Mouse (Mus musculus) megakaryocyte-erythroid progenitor cell, adult 5-6 weeks (primary cell): Measurements from ENCODE around the gene Tnp2. TPM values are rescaled to one million over a fixed set of nuclear protein-coding genes. Genes with fewer than 3 reads are reported as not detected.
A peak's percentile ranks its signal among the peaks of the same experiment; 100 is the strongest.
"Not testable (repeated sequence)": the region's sequence is repeated elsewhere in the genome, so short reads cannot be mapped to it uniquely, and the experiment has no call there.

Experiments
- ATAC-seq: replicated peaks from 2 replicates; pipeline ENCODE4 v1.8.0; 2016; ENCODE audit warnings: mild to moderate bottlenecking, inconsistent platforms; ENCODE audit not compliant: severe bottlenecking, poor library complexity, low FRiP score, low TSS enrichment
- total RNA-seq, 2 experiments: library from RNA; stranded (forward) in 1 of 2; stranded (reverse) in 1 of 2; fragments of 200-1000, 215-1000 nt in 1 of 2; fragments of >200 nt in 1 of 2; fragmentation: Nextera tagmentation in 1 of 2; gene quantifications; 2 replicates each; pipeline ENCODE4 v1.2.3; 2014 to 2017

Tnp2 gene
- not detected in 2 replicates for total RNA-seq (2014; fragmentation: Nextera tagmentation)
- not detected in 2 replicates for total RNA-seq (2017)

DNA sequence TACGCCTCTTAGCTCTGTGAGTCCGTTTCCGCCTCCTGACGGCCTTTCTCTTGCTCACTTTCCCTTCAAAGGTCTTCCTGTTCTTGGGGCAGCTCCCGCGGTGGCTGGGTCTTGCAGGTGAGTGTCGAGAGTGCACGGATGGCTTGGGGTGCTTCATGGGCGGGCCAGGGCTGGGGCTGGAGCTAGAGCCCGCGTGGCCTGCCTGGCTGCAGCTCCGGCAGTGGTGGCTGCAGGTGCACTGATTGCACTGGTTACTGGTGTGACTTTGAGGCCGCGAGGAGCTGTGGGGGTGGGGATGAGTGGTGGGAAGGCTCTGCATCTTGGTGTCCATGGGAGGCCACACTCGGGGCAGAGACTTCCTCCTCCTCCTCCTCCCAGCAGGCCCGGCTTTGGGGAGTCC, at the start of gene Tnp2:
Tnp2 (minus strand) TSS at position 390 of the 400 bp plus-strand sequence.
- no peak for ATAC-seq

DNA sequence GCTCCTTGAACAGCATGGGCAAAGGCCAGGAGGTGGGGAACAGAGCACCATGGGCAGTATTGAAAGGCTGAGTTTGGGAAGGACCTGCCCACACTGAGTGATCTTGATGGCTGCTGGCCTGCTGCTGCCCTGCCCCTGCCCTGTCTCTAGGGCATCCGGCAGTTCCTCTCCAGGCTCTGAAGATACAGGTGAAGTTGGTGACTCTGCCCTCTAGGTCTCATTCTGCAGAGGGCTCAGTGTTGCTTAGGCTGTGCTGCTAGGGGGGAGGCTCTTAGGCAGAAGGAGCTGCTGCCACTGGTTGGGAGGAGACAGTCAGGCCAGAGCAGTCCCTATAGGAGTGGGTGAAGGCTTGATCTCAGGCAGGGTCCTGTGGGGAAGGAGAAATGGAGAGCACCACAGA, 49.4 kb upstream of the Tnp2 start:
- no peak for ATAC-seq

DNA sequence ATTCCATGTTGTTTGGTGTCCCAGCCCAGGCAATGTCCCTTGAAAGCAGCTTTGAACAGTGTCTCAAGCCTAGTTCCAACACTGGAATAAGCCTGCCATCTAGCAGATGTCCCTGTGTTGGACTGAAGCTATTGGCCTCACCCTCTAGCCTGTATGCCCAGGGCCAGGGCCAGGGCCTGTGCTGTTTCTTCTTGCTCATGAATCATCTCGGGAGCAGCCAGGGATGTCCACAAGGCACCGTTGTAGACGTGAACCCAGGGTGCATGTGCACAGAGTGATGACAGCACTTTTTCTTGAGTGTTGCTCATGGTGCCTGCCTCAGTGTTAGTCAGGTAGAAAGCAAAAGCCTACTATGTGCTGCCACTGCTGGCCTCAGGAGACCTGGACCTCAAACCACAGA, 48.8 kb upstream of the Tnp2 start:
- ATAC-seq, result no peak

DNA sequence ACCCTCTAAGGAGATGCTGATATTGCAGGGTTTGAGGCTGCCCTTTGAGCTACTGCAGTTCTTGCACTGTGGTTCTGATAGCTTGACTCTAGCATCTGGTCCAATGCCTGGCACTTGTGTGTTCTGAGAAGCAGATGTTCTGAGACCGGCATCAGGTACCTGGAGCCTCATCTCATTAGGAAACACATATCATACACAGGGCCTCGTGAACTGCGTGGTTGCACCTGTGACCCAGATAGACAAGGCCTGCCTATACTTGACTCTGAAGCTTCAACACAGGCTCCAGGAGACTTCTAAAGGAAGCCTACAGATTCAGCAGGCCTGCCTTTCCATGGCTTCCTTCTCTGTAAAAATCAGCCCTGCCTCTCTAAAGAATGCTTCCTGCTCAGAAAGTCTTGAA, 47.9 kb upstream of the Tnp2 start:
- ATAC-seq, result no peak

DNA sequence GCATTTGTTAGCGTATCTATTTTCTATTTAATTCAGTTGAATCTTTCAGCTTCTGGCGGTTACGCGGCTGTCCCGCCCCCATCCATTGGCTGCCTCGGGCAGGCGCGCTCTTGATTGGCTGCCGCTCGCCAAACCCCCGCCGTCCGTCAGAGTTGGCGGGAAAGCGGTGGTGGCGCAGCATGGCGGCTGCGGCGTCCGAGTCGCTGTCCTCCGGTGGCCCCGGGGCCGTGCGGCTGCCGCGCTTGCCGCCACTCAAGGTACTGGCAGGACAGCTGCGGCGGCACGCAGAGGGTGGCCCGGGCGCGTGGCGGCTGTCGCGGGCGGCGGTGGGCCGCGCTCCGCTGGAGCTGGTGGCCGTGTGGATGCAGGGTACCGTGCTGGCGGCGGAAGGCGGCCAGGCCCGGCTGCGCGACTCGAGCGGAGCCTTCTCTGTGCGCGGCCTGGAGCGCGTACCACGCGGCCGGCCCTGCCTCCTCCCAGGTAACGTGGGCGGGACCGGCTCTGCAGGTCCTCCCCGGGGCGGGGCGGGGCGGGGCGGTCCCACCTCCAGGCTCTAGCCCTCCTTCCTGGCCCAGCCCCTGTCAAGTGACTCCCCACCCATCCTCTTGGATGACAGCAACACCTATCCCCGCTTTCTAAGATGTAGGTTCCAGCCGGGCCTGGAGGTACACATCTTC, 46.6 kb upstream of the Tnp2 start, which contains the start of gene Rmi2:
Rmi2 (plus strand) TSS at position 149 of the 677 bp plus-strand sequence.
- ATAC-seq, result peak; percentile 94

DNA sequence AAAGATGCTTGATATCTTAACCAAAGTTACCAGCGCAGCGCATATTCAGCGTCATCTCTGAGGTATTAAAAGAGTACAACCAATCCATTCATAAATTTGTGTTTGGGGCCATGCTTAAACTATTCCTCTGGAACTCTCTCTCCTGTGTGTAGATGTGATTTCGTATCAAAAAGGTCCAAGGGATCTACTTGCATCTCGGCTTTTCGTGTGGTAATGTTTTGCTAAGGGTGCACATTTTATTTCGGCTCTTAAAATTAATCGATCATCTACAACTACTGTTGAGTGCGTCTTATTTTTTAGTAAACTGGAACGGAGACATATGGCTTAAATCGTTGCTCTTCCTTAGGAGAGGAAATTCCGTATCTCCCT, 46.1 kb upstream of the Tnp2 start:
- ATAC-seq, result peak; percentile 13; the same call in 1 of the 2 replicates

DNA sequence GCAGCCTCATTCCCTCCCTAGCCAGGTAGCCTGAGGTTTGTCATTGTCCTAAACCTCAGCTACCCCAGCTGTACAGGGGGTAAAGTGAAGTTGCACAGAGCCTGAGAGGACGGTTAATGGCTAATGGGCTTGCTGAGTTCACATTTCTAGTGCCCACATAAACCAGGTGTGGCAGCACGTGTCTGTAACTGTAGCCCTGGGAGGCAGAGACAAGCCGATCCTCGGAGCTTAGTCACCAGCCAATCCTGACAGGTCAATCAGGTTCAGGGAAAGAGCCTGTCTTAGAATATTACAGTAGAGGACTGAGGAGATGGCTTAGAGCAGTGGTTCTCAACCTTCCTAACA, 40.0 kb upstream of the Tnp2 start:
- no peak for ATAC-seq

DNA sequence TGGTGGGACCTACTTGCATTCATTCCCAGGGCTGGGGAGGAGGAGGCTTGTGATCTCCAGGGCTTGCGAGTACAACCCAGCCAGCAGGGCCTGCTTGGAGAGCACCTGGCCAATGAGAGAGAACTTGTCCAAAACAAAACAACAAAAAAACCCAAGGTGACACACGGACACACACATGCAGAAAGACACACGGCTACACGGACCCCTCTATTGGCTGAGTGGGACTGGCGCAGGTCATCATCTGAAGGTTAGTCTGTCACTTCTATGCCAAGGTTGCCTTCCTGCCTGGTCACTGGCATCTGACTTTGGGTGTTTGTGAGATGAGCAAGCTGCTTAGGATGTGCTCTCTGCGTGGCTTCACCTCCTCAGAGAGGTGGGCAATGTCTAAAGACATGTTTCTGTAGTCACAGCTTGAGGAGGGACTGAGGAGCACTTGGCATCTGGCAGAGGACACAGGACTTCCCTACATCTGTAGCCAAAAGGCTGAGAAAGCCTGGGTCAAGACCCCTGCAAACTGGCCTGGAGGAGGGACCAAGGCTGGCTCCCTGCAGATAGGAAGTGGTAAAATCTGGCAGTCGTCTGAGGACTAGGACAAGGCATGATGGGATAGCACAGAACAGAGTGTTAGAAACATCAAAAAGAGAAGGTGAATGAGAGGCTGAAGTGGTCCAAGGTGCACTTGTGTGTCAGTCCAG, 39.5 kb upstream of the Tnp2 start:
- ATAC-seq, result no peak

DNA sequence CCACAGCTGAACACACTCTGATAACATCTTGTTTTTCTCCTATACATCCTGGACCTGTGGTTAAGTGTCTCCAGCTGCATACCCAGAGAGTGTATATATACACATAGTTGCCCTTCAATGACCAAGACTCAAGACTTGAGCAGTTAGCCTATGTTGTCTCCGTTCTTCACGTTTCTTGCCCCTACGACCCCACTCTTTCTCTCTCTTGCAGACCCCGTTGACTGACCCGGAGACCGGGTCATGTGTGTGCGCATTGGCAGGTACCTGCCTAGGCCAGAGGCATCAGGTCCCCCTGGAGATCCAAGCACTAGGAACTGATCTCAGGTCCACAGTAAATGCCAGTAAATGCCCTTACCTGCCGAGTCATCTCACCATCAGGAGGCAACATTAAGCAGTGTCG, 38.8 kb upstream of the Tnp2 start:
- no peak for ATAC-seq

DNA sequence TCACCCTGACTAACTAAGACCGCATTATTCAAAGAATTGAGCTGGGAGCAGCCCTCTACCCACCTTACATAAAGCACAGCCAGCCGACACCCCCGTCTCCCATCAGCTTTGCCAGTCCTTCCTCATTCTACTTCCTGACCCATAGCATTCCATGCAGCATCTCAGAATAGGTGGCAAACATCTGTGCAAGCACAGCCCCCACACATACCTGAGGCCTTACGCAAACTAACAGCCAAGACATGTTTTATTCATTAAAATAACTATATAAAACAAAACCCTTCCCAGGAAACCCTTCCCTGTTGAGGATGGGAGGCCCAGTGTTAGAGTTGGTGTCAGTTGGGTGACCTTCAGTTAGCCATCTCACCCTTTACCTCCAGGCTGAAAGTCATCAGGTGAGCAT, 37.4 kb upstream of the Tnp2 start:
- no peak for ATAC-seq

DNA sequence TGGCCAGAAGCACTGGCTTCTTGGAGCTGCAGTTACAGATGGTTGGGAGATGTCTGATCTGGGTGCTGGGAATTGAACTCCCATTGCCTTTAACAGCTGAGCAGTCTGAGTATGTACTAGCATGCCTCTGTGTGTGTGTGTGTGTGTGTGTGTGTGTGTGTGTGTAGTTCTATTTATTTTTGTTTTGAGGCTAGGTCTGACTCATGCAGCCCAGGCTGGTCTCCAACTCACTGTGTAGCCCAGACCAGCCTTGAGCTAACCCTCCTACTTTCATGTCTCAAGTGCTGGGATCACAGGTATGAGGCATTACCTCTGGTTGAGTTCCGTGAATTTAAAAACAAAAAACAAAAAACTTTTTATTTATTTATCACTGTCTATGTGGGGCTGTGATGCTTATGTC, 36.1 kb upstream of the Tnp2 start:
- ATAC-seq, result no peak

DNA sequence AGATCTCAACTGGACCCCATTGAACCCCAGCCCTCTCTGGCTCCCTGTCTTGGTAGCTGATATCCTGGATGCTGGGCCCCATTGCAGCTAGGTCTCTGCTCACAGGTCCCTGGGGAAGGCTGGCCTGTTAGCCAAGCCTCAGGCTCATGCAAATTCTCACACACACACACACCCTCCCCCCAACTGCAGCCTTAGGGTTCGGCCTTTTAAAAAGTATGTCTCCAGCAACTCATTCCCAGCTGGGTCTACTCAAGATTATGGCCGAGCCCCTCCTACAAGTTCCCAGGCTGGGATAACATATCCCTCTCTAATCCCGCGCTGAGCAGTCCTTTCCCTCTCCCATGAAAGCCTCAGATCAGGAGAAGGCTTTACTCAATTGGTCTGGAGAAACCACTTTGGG, 32.9 kb upstream of the Tnp2 start:
- no peak for ATAC-seq

DNA sequence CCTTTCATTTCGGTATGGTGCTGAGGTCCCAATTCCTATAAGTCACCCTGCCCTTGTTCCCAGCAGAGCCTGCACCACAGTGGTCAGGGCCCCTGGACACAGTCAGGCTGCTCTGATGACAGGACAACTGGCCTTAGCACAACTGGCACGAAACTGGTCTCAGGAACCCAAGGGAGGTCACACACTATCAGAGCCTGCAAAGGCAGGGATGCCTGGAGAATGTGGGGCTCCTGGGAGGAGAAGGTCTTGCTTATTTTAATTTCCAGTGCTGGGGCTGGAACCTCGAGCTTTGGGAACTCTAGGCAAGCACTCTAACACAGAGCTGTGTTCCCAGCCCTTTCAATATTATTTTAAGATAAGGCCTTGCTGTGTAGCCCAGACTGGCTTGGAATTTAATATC, 31.5 kb upstream of the Tnp2 start:
- ATAC-seq, result no peak

DNA sequence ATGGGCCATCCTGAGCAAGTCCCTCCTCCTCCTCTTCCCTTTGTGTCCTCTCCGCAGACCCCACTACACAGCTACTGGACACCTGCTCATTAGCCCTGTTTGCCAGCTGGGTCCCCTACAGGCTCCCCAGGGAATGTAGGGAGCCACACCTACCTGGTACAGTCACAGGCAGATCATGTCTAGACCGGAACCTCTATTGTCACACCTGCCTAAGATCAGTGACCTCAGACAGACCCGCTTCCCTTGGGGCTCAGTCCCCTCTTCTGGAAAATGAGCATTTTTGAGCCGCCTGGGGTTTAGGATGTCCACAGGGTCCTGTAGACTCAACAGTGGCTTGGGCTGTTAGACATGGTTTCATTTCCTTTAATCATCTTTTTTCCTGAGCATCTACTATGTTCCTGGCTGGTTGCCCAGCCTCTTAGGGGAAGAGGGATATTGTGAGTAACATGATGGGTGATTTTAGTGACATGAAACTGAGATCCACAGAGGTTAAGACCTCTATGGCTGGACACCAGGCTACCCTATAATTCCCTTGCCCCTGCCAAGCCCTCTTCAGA, 30.2 kb upstream of the Tnp2 start:
- ATAC-seq, result no peak

DNA sequence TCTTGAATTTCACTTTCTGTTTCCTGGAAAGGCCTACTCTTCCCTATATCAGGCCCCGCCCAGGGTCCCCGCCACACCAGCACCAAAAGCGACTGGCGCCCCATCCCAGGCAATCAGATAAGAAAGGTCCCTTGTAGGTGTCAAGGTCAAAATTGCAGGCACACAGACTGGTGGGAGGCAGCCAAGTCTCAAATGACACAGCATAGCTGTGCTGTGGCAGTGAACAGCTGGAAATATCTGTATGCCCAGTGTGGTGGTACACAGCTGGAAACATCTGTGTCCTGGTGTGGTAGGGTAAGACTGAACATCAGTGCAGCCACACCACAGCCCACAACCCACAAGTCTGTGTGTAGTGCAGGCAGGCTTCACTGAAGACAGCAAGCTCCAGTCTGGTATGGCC, 26.4 kb upstream of the Tnp2 start:
- peak; percentile 68 for ATAC-seq

DNA sequence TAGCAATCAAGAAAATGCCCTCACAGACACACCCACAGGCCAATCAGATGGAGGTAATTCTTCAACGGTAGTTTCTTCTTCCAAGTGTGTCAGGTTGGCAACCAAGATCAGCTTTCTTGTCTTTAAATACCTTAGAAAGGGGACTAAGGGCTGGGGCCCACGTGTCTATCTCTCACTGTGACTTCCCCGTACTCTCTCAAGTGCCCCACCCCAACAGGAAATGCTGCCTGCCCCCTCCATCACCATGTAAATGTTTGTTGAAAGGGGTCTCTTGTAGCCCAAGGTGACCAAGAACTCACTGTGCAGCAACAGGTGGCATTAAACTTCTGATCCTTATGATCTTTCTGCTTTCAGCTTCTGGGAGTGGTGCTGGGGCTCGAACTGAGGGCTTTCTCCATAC, 25.3 kb upstream of the Tnp2 start:
- no peak for ATAC-seq

DNA sequence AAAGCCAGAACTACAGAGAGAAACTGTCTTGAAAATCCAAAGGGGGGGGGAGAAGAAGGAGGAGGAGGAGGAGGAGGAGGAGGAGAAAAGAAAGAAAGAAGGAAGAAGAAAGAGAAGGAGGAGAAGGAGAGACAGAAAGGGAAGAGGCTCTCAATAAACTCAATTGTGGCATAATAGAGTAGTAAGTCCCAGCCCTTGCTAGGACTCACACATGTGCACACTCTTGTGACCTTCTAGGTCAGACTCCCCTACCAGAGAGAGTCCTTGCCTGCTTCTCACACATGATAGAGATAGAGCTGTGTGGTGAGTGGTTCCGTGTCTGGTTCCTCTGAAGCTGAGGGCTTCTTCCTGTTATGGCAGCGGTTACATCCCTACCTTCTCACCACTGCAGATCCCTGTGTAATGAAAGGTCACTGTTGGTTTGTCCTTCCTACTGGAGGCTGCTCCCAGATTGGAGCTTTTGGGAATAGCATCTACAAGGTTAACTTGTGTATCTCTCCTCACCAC, 24.5 kb upstream of the Tnp2 start, which contains the start of gene Gm11172:
Gm11172 (plus strand) TSS at position 51 of the 507 bp plus-strand sequence.
- no peak for ATAC-seq

DNA sequence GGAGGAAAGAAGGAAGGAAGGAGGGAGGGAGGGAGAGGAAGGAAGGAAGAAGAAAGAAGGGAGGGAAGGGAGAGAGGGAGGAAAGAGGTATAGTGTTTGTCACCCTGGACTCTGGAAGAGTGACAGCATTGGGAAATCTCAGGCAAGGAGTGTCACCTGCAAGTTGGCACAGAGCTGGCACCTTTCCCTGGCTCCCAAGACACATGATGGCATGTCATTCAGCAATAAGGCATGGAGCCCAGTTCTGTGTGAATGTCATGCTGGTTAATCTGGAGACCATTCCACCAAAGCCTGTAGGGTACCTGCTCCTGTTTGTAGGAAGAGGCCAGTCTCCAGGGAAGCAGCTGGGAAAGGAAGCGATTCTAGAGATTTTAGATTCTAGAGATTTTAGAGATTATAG, 21.9 kb upstream of the Tnp2 start:
- no peak for ATAC-seq

DNA sequence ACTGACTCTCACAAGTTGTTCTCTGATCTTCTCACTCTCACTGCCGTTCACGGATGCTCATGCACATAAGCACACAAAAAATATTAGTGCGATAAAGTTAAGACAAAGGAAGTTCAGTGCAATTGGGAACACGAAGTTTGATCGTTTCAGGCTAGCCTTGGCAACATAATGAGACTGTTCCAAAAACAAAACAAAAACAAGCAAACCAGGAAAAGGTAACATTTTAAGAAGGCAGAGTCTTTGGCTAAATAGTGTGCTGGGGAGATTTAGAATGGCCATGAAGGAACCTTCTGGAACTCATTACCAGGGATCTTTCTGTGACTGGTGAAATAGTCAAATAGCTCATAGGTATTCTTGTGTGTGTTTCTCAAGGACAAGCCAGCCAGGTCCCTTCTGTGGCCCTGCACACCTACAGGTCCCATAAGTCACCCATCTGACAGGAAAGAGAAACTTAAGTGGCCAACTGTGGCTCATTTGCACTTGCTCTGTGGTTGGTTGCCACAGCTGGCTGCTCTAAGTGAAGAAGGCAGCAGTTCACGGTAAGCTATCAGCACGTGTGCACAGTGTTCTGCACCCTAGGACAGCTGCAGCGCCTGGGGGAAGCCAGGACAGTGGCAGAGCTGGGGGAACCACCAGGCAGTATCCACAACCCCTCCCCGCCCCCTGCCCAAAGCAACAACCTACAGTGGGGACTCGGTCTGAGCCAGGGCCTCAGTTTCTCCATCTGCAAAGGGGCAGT, 17.5 kb upstream of the Tnp2 start, which contains the start of gene Prm1:
Prm1 (minus strand) TSS at position 51 of the 739 bp plus-strand sequence.
- no peak for ATAC-seq

DNA sequence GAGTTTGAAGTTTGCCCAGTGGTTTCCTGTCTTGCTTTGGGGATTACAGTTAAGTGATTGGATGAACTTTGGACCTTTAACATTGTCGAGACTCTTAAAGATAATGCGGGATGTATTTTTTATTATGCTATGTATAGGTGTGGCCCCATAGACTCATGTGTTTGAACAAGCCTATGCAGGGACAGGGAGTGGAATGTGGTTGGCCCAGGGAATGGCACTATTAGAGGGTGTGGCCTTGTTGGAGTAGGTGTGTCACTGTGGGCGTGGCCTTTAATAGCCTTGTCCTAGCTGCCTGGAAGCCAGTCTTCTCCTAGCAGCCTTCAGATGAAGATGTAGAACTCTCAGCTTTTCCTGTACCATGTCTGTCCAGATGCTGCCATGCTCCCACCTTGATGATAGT, 14.0 kb upstream of the Tnp2 start:
- ATAC-seq, result not testable (repeated sequence)
